Mouse (Mus musculus): ENCODE measurements around the gene Dst. TPM values are rescaled to one million over a fixed set of nuclear protein-coding genes. Genes with fewer than 3 reads are reported as not detected.

The Dst gene
- polyA plus RNA-seq, 1 experiment from 2014 or later = 24.4 TPM

- Histone ChIP-seq H3K4me1 (peaks cover 8% of the 10 kb centered on the region; the same call in 1 of the 2 replicates), H3K36me3 (no peaks in the 10 kb centered on the region), H3K27me3 (no peaks in the 10 kb centered on the region), H3K4me2 (no peak overlapping the region), H3K9me3 (no peaks in the 10 kb centered on the region), H3K27ac (no peak overlapping the region), H3K9ac (no peak overlapping the region), H3K4me3 (no peak overlapping the region)
- no peak for ATAC-seq (ENCODE audit: insufficient number of reproducible peaks, low FRiP score, low TSS enrichment, low read depth)
- 81% methylated on average over 11 of the region's 11 CpGs for WGBS
Measured at GRCm38 (mm10) chr1:33992810-33993209, 84.8 kb downstream of the Dst start.

- H3K27me3 ChIP-seq = no peaks in the 10 kb centered on the region
- H3K4me1 ChIP-seq = peaks cover 8% of the 10 kb centered on the region; the same call in 1 of the 2 replicates
- no peak overlapping the region for H3K4me3 ChIP-seq
- H3K4me2 ChIP-seq = no peak overlapping the region
- no peaks in the 10 kb centered on the region for H3K36me3 ChIP-seq
- no peak overlapping the region for H3K27ac ChIP-seq
- WGBS = 42% methylated on average over 9 of the region's 9 CpGs
- no peak overlapping the region for H3K9ac ChIP-seq
- no peaks in the 10 kb centered on the region for H3K9me3 ChIP-seq
- ATAC-seq (ENCODE audit: insufficient number of reproducible peaks, low FRiP score, low TSS enrichment, low read depth) = no peak
Measured at GRCm38 (mm10) chr1:33994201-33994600, 86.2 kb downstream of the Dst start.

DNA sequence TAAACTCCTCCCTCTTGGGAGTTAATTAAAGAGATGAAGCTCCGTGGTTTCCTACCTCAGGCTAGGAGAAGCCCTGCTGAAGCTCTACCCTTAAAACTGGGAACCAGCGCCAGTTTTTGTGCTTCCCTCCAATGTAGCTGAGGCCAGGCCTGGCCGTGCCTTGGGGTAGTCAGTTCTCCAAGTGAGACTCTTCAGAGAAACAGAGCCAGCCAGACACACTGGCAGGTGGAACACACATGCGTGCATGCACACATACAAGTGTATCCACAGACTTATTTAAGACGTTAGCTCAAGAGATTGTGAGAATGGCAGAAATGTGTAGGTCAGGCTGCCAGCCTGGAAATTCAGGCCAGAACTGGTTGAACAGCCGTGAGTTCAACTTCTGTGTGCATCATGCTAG lies 87.4 kb downstream of the Dst start:
- Histone ChIP-seq H3K36me3 (no peaks in the 10 kb centered on the region), H3K27me3 (no peaks in the 10 kb centered on the region), H3K27ac (no peak overlapping the region), H3K9ac (no peak overlapping the region), H3K9me3 (no peaks in the 10 kb centered on the region), H3K4me1 (peaks cover 8% of the 10 kb centered on the region; the same call in 1 of the 2 replicates), H3K4me3 (no peak overlapping the region), H3K4me2 (no peak overlapping the region)
- WGBS = 74% methylated on average over 6 of the region's 6 CpGs
- ATAC-seq (ENCODE audit: insufficient number of reproducible peaks, low FRiP score, low TSS enrichment, low read depth) = no peak

DNA sequence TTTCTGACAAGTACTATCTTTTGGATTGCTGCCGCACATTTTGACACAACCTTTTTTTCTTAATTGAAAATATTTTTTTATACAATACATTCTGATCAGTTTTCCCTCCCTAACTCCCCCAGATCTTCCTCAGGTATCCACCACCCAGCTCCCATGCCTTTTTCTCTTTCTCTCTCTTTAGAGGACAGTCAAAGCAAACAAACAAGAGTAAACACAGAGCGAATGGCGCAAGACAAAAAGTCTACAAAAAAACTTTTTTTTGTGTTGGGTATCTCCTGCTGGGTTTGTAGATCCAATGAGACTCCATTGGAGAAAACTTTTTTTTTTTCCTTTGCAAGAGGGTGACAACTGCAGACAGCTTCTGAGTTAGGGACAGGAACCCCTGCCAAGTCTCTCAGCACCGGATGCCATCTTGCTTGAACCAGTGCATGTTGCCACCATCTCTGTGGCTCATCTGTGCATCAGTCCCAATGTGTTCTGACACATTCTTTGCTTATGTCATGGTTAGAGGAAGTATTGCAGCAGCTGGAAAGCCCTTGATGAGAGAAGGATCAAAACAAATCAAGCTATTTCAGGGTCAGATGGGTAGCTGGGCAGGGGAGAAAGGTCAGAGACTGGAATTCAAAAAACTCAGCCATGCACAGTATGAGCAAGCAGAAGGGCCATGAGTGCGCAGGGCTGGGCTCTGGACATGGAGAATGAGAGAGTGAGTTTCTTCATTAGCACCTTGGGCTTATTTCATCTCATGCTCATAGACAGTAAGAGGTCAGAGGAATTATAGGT lies 88.3 kb downstream of the Dst start:
- Histone ChIP-seq H3K9ac (no peak overlapping the region), H3K4me3 (no peak overlapping the region), H3K4me2 (no peak overlapping the region), H3K4me1 (peaks cover 8% of the 10 kb centered on the region; the same call in 1 of the 2 replicates), H3K9me3 (no peaks in the 10 kb centered on the region), H3K36me3 (no peaks in the 10 kb centered on the region), H3K27ac (no peak overlapping the region), H3K27me3 (no peaks in the 10 kb centered on the region)
- 91% methylated on average over 5 of the region's 5 CpGs for WGBS
- no peak for ATAC-seq (ENCODE audit: insufficient number of reproducible peaks, low FRiP score, low TSS enrichment, low read depth)

DNA sequence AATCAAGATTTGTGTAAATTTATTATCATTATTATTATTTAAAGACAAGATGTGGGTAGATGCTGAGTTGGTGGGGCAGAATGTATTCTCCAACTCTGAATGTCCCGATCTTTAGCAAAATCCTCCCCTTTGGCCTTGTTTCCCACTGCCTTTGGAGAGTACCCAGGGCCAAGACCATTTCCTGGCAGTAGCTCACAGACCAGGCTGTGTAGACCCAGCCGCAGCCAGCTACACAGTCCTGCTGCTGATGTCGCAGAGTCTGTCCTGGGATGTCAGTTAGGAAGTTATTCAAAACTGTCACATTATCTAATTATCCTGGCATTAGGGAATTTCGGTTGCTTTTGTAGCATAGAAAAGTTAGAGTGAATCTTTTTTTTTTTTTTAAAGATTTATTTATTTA lies 94.3 kb downstream of the Dst start:
- ATAC-seq (ENCODE audit: insufficient number of reproducible peaks, low FRiP score, low TSS enrichment, low read depth) = no peak
- Histone ChIP-seq H3K36me3 (no peaks in the 10 kb centered on the region), H3K4me3 (no peak overlapping the region), H3K9ac (no peak overlapping the region), H3K4me2 (no peak overlapping the region), H3K9me3 (no peaks in the 10 kb centered on the region), H3K4me1 (peaks cover 22% of the 10 kb centered on the region), H3K27me3 (no peaks in the 10 kb centered on the region), H3K27ac (no peak overlapping the region)
- WGBS = 88% methylated on average over 4 of the region's 4 CpGs

DNA sequence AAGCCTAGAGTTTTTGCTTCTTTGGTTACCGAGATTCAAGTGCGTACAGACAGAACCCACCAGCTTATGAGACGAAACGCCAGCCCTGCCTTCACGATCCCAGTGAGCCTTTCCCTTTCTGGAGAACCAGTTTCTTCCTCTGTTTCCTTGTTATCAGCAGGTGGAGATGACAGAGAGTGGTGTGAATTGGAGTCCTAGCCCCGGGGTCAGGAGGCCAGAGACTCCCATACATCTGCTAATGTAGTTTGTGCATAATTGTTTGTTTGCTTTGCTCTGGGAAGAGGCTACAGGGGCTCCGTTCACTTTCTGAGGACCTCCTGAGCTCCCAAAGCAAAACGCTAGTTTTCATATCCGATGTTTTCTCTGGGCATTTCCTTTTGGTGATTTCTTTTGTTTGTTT lies 94.9 kb downstream of the Dst start:
- H3K4me2 ChIP-seq = no peak overlapping the region
- H3K27me3 ChIP-seq = no peaks in the 10 kb centered on the region
- H3K9ac ChIP-seq = no peak overlapping the region
- H3K9me3 ChIP-seq = no peaks in the 10 kb centered on the region
- no peak for ATAC-seq (ENCODE audit: insufficient number of reproducible peaks, low FRiP score, low TSS enrichment, low read depth)
- no peak overlapping the region for H3K27ac ChIP-seq
- H3K4me1 ChIP-seq = peaks cover 27% of the 10 kb centered on the region
- WGBS = 40% methylated on average over 9 of the region's 9 CpGs
- H3K4me3 ChIP-seq = no peak overlapping the region
- H3K36me3 ChIP-seq = no peaks in the 10 kb centered on the region

- Histone ChIP-seq H3K4me3 (peak overlapping the region; percentile 51), H3K9ac (peak overlapping the region; percentile 18; the same call in 1 of the 2 replicates), H3K4me2 (peak overlapping the region; percentile 76), H3K9me3 (no peaks in the 10 kb centered on the region), H3K27ac (peak overlapping the region; percentile 81), H3K27me3 (no peaks in the 10 kb centered on the region; the same call in 1 of the 2 replicates), H3K36me3 (no peaks in the 10 kb centered on the region), H3K4me1 (peaks cover 27% of the 10 kb centered on the region)
- WGBS = 4% methylated on average over 10 of the region's 10 CpGs
- ATAC-seq (ENCODE audit: insufficient number of reproducible peaks, low FRiP score, low TSS enrichment, low read depth) = peak; percentile 54; the same call in 1 of the 2 replicates
Measured at GRCm38 (mm10) chr1:34005238-34005725, 97.3 kb downstream of the Dst start.

- Histone ChIP-seq H3K9me3 (no peaks in the 10 kb centered on the region), H3K27ac (peak overlapping the region; percentile 81), H3K27me3 (no peaks in the 10 kb centered on the region; the same call in 1 of the 2 replicates), H3K36me3 (no peaks in the 10 kb centered on the region), H3K4me3 (peak overlapping the region; percentile 51), H3K4me2 (peak overlapping the region; percentile 76), H3K9ac (peak overlapping the region; percentile 39; the same call in 1 of the 2 replicates), H3K4me1 (peaks cover 31% of the 10 kb centered on the region)
- WGBS = under 1% methylated on average over 29 of the region's 29 CpGs
- ATAC-seq (ENCODE audit: insufficient number of reproducible peaks, low FRiP score, low TSS enrichment, low read depth) = peak; percentile 64; the same call in 1 of the 2 replicates
Measured at GRCm38 (mm10) chr1:34005726-34006638, 98.0 kb downstream of the Dst start.

- H3K27ac ChIP-seq = no peak overlapping the region
- peak overlapping the region; percentile 51 for H3K4me3 ChIP-seq
- no peak overlapping the region for H3K9ac ChIP-seq
- H3K27me3 ChIP-seq = no peaks in the 10 kb centered on the region; the same call in 1 of the 2 replicates
- no peaks in the 10 kb centered on the region for H3K9me3 ChIP-seq
- ATAC-seq (ENCODE audit: insufficient number of reproducible peaks, low FRiP score, low TSS enrichment, low read depth) = no peak
- H3K4me1 ChIP-seq = peaks cover 37% of the 10 kb centered on the region
- H3K4me2 ChIP-seq = peak overlapping the region; percentile 76
- 49% methylated on average over 5 of the region's 5 CpGs for WGBS
- H3K36me3 ChIP-seq = no peaks in the 10 kb centered on the region
Measured at GRCm38 (mm10) chr1:34006828-34007361, 98.9 kb downstream of the Dst start.

DNA sequence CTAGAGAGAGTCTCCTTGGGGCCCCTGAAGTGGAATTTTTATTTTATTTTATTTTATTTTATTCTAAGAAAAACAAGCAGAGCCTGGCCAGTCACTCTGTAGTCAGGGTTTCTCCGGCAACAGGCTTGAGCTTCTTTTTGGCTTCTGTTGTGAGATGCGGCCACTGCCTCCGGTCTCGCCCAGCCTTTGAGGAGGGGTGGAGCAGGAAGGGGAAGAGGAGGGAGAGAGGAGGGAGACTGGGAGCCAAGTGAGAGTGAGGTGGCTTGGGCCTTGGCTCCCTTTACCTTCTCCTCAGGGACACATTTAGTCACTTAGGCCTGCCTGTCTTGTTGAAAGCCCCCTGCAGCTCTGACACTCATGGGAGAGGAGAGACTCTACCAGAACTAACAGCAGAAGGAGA lies 99.4 kb downstream of the Dst start:
- ATAC-seq (ENCODE audit: insufficient number of reproducible peaks, low FRiP score, low TSS enrichment, low read depth) = no peak
- no peak overlapping the region for H3K27ac ChIP-seq
- H3K36me3 ChIP-seq = no peaks in the 10 kb centered on the region
- no peaks in the 10 kb centered on the region; the same call in 1 of the 2 replicates for H3K27me3 ChIP-seq
- no peak overlapping the region for H3K9ac ChIP-seq
- 48% methylated on average over 4 of the region's 4 CpGs for WGBS
- peaks cover 39% of the 10 kb centered on the region for H3K4me1 ChIP-seq
- H3K9me3 ChIP-seq = no peaks in the 10 kb centered on the region
- H3K4me2 ChIP-seq = peak overlapping the region; percentile 76; the same call in 1 of the 2 replicates
- H3K4me3 ChIP-seq = no peak overlapping the region

DNA sequence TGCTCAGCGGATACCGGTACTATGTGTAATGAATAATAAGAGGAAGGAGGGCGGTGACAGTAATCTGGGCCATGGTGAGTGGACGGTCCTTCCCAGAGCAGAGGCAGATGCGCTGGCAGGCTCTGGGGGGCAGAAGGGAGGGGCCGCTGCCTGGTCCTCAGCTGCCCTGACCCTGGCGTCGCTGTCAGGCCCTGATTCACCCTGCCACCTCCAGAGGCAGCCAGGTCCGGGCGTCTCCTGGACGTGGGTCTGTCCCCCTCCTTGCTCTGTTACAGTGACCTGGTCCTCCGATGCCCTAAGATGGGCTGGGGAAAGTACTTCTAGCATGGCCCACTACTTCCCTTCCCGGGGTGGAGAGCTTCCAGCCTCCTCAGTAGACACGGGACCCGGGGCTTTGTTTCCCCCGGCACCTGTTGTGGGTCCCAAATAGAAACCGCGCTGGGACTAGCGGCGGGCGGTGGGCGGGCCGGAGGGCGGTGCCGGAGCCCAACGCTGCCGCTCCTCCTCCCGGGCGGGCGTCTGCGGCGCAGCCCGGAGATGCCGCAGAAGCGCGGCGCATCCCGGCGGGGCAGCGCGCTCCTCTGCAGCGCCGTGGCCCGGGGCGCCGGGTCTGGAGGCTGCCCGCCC lies 103.1 kb downstream of the Dst start:
- Histone ChIP-seq H3K4me3 (peak overlapping the region; percentile 74), H3K36me3 (no peaks in the 10 kb centered on the region), H3K9ac (peak overlapping the region; percentile 65), H3K27ac (0 out of 2 replicates have a peak overlapping the region, but pooled peaks have one; percentile 38), H3K4me1 (peaks cover 26% of the 10 kb centered on the region), H3K9me3 (no peaks in the 10 kb centered on the region), H3K27me3 (no peaks in the 10 kb centered on the region; the same call in 1 of the 2 replicates), H3K4me2 (peak overlapping the region; percentile 92)
- WGBS = 2% methylated on average over 45 of the region's 47 CpGs
- ATAC-seq (ENCODE audit: insufficient number of reproducible peaks, low FRiP score, low TSS enrichment, low read depth) = peak; percentile 82
